Mouse (Mus musculus): ENCODE results near the gene Zfp59. TPM values are rescaled to one million over a fixed set of nuclear protein-coding genes. Genes with fewer than 3 reads are reported as not detected.

Gene Zfp59
- total and polyA plus RNA-seq, 3 experiments: 4.0 to 5.9 (median 4.0) TPM

- peaks cover 2 to 3% of the 10 kb centered on the region in 2 experiments; a peak in 3 of 4 replicates for H3K4me1 ChIP-seq (ENCODE audit: control insufficient read depth in 1 of 2, insufficient read depth in 2 of 2)
- in situ Hi-C loops (cut with MboI; ENCODE audit: low pct_ligation_motif_present, low pct_unique_long_range_greater_than_20kb, low sequenced_read_pairs): loop anchor here (25.0 kb wide), 1 partner anchor 103 kb away; the partner anchor contains the start of gene Zfp974
- H3K4me3 ChIP-seq (replicated peaks in 1 of 3; ENCODE audit: low read depth in 2 of 3, low read length in 2 of 3, poor library complexity in 1 of 3): no peak overlapping the region
- no peak for TF ChIP-seq CHD1 (IDR thresholded peaks at IDR 0.05; ENCODE audit: low read depth, low read length)
- TF ChIP-seq MAX (IDR thresholded peaks at IDR 0.05; ENCODE audit: low read length): no peak
- no peak for TF ChIP-seq BHLHE40 (IDR thresholded peaks at IDR 0.05; ENCODE audit: low read depth, low read length)
- TF ChIP-seq ZNF384 (IDR thresholded peaks at IDR 0.05; ENCODE audit: low read depth, low read length): no peak
- TF ChIP-seq NRF1 (IDR thresholded peaks at IDR 0.05; ENCODE audit: low read depth, low read length): no peak
- no peak for TF ChIP-seq POLR2A (IDR thresholded peaks at IDR 0.05; ENCODE audit: low read depth, low read length)
- TF ChIP-seq TCF12 (IDR thresholded peaks at IDR 0.05; ENCODE audit: low read depth, low read length): no peak
- no peak for TF ChIP-seq NELFE (IDR thresholded peaks at IDR 0.05; ENCODE audit: low read depth, low read length)
- TF ChIP-seq RAD21 (IDR thresholded peaks at IDR 0.05; ENCODE audit: low read depth, low read length): no peak
- no peak for TF ChIP-seq ZMIZ1 (IDR thresholded peaks at IDR 0.05; ENCODE audit: low read depth, low read length)
- no peak for TF ChIP-seq JUND (conservative IDR thresholded peaks at IDR 0.05; ENCODE audit: low read depth, low read length)
- TF ChIP-seq GABPA (IDR thresholded peaks at IDR 0.05; ENCODE audit: insufficient replicate concordance, low read depth, low read length): no peak
- TF ChIP-seq MEF2A (IDR thresholded peaks at IDR 0.05; ENCODE audit: borderline replicate concordance, low read depth, low read length): no peak
- no peak for TF ChIP-seq EP300 (IDR thresholded peaks at IDR 0.05; ENCODE audit: low read length)
- TF ChIP-seq IRF4 (IDR thresholded peaks at IDR 0.05; ENCODE audit: low read depth, low read length): no peak
- TF ChIP-seq MAFK (IDR thresholded peaks at IDR 0.05; ENCODE audit: insufficient replicate concordance, low read length): no peak
- no peak for TF ChIP-seq CHD2 (IDR thresholded peaks at IDR 0.05; ENCODE audit: low read length)
- TF ChIP-seq TBP (conservative IDR thresholded peaks at IDR 0.05; ENCODE audit: low read depth, low read length): no peak
- no peak for TF ChIP-seq USF1 (IDR thresholded peaks at IDR 0.05; ENCODE audit: low read depth, low read length)
- 0 out of 2 replicates have a peak, but pooled peaks cover 3% of the 10 kb centered on the region for H3K79me2 ChIP-seq (replicated peaks; ENCODE audit: control insufficient read depth, extremely low read depth, insufficient read depth, poor library complexity, severe bottlenecking)
- no peaks in the 10 kb centered on the region for H3K36me3 ChIP-seq (replicated peaks in 1 of 2; ENCODE audit: control insufficient read depth in 1 of 2, insufficient read depth in 1 of 2, low read length in 1 of 2)
- H3K9me3 ChIP-seq (replicated peaks; ENCODE audit: low read length): no peaks in the 10 kb centered on the region
- no peaks in the 10 kb centered on the region for H3K27me3 ChIP-seq (replicated peaks)
- no peak for DNase-seq (ENCODE audit: extremely low read depth)
- dilution Hi-C loops (cut with MboI; ENCODE audit: extremely low pct_ligation_motif_present, extremely low pct_unique_long_range_greater_than_20kb, low sequenced_read_pairs): no loop called here
- no peak overlapping the region for H3K9ac ChIP-seq (ENCODE audit: insufficient read depth, low read depth)
- no peak overlapping the region for H3K4me2 ChIP-seq (ENCODE audit: insufficient read depth, low read depth, poor library complexity, severe bottlenecking)
- no peak overlapping the region for H3K27ac ChIP-seq (ENCODE audit: insufficient read depth, low read depth)
These were observed 4.3 kb upstream of the Zfp59 start for GRCm38 (mm10) chr7:27834131-27834530.

DNA sequence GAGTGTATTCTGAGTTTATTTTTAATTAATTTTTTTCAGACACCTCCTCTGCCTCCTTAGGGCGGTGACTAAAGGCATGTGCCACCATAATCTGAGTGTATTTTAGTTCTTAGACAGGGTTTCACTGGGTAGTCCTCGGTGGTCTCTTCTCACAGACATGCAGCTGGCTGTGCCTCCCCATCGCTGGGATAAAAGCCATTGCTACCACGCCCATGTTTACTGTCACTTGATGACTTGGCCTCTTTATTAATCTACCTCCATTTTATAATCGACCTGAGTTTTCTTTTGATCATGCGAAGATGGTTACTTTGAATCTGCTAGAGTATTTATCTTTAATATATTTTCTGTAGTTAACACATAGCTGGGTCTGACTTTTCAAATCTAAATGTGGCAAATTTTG lies 511 bp upstream of the Zfp59 start:
- no peaks in the 10 kb centered on the region for H3K9me3 ChIP-seq (replicated peaks; ENCODE audit: low read length)

More for the DNA sequence above, 511 bp upstream of the Zfp59 start:
- Histone ChIP-seq H3K36me3 (replicated peaks in 1 of 2; ENCODE audit: control insufficient read depth in 1 of 2, insufficient read depth in 1 of 2, low read length in 1 of 2) (peaks cover 0 to 10% of the 10 kb centered on the region in 2 experiments), H3K27ac (ENCODE audit: insufficient read depth, low read depth) (no peak overlapping the region), H3K4me1 (ENCODE audit: control insufficient read depth in 1 of 2, insufficient read depth in 2 of 2) (peaks cover 6 to 18% of the 10 kb centered on the region in 2 experiments; a peak in 3 of 4 replicates), H3K27me3 (replicated peaks) (no peaks in the 10 kb centered on the region), H3K4me3 (replicated peaks in 1 of 3; ENCODE audit: low read depth in 2 of 3, low read length in 2 of 3, poor library complexity in 1 of 3) (peak overlapping the region; percentile 57 to 83 (median 62)), H3K9ac (ENCODE audit: insufficient read depth, low read depth) (peak overlapping the region; percentile 89), H3K4me2 (ENCODE audit: insufficient read depth, low read depth, poor library complexity, severe bottlenecking) (no peak overlapping the region), H3K79me2 (replicated peaks; ENCODE audit: control insufficient read depth, extremely low read depth, insufficient read depth, poor library complexity, severe bottlenecking) (0 out of 2 replicates have a peak, but pooled peaks cover 3% of the 10 kb centered on the region)
- dilution Hi-C loops (cut with MboI; ENCODE audit: extremely low pct_ligation_motif_present, extremely low pct_unique_long_range_greater_than_20kb, low sequenced_read_pairs): no loop called here
- in situ Hi-C loops (cut with MboI; ENCODE audit: low pct_ligation_motif_present, low pct_unique_long_range_greater_than_20kb, low sequenced_read_pairs): loop anchor here (25.0 kb wide), 1 partner anchor 99 kb away; the partner anchor contains the start of gene Zfp974
- DNase-seq (ENCODE audit: extremely low read depth): peak; percentile 10
- no peak for TF ChIP-seq PAX5 (IDR thresholded peaks at IDR 0.05; ENCODE audit: low read length)
- no peak for TF ChIP-seq MAFK (IDR thresholded peaks at IDR 0.05; ENCODE audit: insufficient replicate concordance, low read length)
- no peak; the same call in 1 of the 2 replicates for TF ChIP-seq CHD1 (IDR thresholded peaks at IDR 0.05; ENCODE audit: low read depth, low read length)
- TF ChIP-seq E2F4 (IDR thresholded peaks at IDR 0.05; ENCODE audit: insufficient replicate concordance, low read depth, low read length): no peak
- no peak for TF ChIP-seq ZKSCAN1 (IDR thresholded peaks at IDR 0.05; ENCODE audit: borderline replicate concordance, low read depth, low read length)
- TF ChIP-seq CHD2 (IDR thresholded peaks at IDR 0.05; ENCODE audit: low read length): no peak
- no peak for TF ChIP-seq USF2 (conservative IDR thresholded peaks at IDR 0.05; ENCODE audit: low read depth, low read length)
- TF ChIP-seq KAT2A (IDR thresholded peaks at IDR 0.05; ENCODE audit: insufficient replicate concordance, low read length): no peak
- TF ChIP-seq CTCF (conservative IDR thresholded peaks at IDR 0.05 in 1 of 2, IDR thresholded peaks at IDR 0.05 in 1 of 2; ENCODE audit: low read depth in 2 of 2, low read length in 2 of 2): no peak
- TF ChIP-seq ETS1 (conservative IDR thresholded peaks at IDR 0.05; ENCODE audit: low read depth, low read length): no peak
- TF ChIP-seq NELFE (IDR thresholded peaks at IDR 0.05; ENCODE audit: low read depth, low read length): no peak
- no peak for TF ChIP-seq MAX (IDR thresholded peaks at IDR 0.05; ENCODE audit: low read length)
- no peak for TF ChIP-seq MAZ (IDR thresholded peaks at IDR 0.05; ENCODE audit: low read depth, low read length)
- TF ChIP-seq IRF4 (IDR thresholded peaks at IDR 0.05; ENCODE audit: low read depth, low read length): no peak
- TF ChIP-seq JUND (conservative IDR thresholded peaks at IDR 0.05; ENCODE audit: low read depth, low read length): no peak
- TF ChIP-seq ZC3H11A (IDR thresholded peaks at IDR 0.05; ENCODE audit: low read depth, low read length): no peak
- TF ChIP-seq BHLHE40 (IDR thresholded peaks at IDR 0.05; ENCODE audit: low read depth, low read length): no peak
